Mouse (Mus musculus) skeletal muscle tissue, adult 2 months (tissue): ENCODE measurements around the gene Cd48.
"Not testable (repeated sequence)": the region's sequence is repeated elsewhere in the genome, so short reads cannot be mapped to it uniquely, and the experiment has no call there.

Source experiments
- DNase-seq: peaks from one replicate; pipeline ENCODE4 v3.0.0-alpha.2; 2012; ENCODE audit warnings: low read depth, low spot score

The Cd48 gene

DNA sequence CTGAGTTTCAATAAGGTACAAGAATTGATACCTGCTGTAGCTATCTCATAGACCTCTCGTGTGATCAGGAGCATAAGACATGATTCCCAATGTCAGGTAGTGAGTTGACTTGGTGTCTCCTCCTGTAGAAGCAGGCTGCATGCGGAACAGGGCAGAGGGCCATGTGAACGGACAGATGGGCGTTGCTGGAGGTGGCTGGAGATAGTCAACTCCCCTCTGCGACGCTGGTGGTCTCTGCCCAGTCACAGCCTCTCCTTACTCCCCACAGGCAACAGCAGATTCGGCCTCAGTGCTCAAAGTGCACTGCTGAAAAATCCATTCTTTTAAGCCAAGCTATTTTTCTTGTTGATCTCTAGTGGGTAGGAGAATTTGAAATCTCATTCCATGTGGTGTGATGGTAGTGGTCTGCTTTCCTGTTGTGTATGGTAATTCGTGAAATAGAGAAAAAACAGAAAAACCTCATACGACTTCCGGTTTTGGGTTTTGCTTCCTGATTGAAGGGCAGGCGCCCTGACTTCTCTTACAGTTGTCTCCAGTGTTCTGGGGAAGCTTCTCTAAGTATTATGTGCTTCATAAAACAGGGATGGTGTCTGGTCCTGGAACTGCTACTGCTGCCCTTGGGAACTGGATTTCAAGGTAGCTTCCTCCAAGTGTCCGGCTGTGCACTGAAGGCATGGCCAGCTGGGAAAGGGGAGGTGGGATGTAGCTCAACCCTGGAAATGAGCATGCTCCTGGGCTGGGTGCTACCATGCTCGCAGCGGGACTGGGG is at the start of gene Cd48:
Cd48 (plus strand) TSS at position 479 of the 769 bp plus-strand sequence.
- DNase-seq: no peak

DNA sequence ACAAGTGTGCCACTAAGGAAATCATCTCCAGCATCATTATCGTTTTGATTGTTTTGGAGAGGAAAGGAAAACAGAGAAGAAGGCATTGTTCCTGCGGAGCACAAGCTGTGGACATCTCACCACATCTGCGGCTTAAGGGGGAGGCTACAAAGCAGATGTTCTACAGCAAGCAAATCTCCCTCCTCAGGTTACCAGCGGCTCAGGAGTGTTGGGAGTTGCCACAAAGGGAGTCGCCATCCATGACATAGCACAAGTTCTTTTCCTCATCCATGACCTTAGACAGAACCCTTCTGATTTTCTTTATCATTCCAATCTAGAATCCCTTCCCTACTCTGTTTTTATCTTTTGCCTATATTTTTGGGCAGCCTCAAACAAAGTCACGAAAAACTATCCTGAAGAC is 46.1 kb upstream of the Cd48 start:
- no peak for DNase-seq

DNA sequence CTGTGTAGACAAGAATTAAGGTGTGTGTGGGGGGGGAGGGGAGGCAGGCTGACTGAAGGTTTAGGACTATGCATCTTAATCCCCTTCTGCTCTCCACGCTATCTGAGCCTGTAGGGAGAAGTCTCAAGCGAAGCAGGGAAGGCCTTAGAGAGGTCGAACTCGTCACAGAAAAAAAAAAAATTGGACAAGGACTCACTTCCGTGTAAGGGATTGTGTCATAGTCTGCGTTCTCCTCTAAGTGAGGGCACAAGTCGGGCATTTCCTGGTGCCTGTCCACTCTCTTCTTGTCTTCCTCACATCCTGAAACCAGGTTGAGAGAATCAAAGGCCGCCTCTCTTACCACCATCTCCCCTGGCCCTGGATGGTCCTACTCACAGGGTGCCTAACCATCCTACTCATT is 44.7 kb upstream of the Cd48 start:
- no peak for DNase-seq

DNA sequence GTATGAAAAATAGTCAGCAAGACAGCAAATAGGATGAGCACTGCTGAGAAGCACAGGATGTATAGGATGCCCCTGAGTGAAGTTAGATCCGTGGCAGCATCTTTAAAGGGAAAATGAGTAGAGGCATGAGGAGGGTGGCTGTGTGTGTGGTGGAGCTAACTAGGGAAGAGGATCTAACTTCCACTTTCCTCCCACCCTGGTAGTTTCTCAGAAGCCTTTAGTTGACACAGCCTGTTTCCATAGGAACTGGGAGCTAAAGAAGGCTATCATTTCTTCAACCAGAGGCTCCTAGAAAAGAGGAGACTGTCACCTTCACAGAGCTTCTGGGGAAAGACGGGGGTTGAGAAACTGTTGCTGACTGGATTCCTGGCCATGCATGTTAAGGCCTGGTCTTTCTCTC is 43.1 kb upstream of the Cd48 start:
- no peak for DNase-seq

DNA sequence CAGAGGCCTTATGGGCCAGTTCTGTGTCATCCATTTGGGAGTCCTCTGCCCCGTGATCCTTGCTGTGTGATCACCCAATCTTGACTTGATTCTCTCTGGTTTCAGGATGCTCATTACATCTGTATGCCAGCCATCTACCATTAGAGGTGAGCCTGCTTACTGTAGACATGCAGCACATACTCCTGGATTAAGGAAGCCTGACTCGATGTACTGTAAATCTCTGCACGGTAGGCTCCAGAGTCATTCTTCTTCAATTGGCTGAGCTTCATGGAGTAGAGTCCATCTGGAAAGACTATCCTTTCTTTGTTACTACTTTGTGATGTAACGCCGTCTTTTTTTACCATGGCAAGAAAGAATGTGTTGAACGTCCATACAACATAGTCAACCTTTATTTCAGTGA is 41.0 kb upstream of the Cd48 start:
- no peak for DNase-seq

DNA sequence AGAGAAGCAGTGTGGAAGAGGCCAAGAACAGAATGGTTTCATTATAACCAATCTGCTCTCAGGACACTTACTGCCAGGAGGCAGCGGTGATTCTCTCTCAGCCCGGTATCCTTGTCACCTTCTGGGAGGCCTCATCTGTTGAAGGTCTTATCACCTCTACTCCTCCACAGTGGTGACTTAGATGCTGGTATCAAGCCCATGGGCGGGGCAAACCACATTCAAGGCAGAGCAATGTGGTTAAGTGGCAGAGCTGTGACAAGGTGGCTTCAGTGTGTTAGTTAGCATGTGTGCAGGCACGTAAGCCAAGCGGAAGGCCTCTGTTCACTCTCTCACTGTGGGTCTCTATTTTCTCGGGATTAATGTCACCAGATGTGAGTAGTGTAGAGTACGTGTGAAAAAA is 38.2 kb upstream of the Cd48 start:
- no peak for DNase-seq

DNA sequence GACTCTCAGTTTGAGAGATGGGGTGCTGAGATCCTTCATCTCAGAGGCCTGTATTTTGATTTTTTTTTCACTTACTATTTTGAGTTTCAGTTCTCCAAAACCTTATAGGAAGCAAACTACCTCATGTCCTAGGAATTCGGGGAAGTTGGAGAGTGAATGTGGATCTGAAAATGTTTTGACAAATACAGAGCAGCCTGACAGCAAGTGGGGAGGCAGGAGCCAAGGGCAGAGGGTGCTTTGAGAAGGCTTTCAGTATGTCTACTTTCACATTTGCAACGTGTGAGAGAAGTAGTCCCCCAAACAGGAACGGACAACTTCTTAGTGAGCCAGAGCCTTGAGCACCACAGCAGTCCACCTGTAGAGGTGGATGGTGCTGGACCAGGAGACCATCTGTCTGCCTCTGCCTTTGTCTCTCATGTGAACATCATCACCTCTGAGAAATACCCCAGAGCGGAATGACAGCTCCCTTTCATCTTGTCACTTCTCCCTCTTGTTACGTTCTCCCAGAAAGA is 35.3 kb upstream of the Cd48 start:
- DNase-seq: no peak

DNA sequence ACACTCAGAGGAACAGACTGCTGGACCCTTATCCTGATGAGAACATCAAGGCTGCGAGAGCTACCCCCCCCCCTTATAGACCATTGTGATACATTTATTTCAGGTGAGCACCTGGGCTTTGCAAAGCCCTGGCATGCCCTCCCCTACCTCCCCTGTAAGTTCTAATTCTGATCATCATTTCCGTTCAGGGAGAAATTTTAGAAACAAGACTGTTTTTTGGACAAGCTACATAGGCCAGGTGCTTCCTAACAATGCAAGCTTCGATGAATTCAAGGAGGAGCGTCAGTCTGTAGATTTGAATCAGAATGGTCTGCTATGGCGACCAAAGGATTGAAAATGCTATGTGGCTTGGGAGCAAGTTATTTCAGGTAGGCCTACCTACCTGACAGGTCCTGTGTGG is 34.1 kb upstream of the Cd48 start:
- no peak for DNase-seq

DNA sequence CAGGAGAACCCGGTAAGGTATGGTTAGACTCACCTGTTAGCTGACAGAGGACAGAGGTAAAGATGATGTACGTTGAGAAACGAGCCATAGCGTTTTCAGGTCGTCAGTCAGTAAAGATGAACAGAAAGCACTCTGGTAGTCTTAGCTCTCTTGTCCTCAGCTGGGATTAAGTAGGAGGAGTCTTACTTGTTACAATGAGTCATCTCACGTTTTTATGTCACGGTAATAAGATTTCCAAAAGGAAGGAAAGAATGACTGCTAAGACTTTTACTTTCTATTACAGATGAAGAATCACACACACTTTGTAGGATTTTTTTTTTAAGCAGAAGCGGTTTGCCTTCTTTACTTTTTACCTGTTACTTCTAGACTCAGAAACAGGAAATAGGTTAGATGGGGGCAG is 33.0 kb upstream of the Cd48 start:
- no peak for DNase-seq

DNA sequence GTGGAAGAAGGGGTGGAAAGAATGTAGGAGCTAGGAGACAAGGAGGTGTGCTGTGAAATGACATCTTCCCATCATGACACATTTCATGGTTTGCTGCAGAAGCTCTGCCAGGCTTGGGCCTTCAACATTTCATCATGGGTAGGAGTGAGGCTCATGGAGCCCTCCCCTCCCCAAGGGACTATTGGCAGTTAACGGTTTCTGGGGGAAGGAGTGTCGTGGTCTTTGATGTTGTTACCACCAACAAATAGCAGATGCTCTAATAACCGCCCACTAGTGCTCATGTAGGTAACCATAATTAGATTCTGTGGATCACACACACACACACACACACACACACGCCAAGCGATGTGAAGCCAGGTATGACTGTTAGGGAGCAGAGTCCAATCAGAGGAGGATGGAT is 29.1 kb upstream of the Cd48 start, which contains the start of gene Slamf7:
Slamf7 (minus strand) TSS at position 302 of the 400 bp plus-strand sequence.
- DNase-seq: no peak

DNA sequence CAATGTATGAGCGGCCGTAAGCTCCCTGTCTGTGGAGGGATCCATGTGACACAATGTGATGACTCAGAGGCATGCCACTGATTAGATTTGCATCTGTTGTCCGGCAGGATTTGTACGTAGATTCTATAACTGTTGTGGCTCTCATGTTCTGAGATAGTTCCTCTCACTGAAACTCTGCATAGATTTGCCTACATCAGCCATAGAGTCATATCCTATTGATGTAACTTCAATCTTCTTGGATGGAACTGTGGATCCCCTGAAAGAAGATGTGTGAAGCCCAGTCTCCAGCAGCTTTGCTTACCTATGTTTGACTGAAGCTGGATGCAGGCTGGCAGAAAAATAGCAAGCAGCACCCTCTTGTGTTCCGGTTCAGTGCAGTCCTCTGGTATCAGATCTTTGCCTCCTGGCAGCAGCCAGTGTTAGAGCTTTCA is 23.2 kb upstream of the Cd48 start:
- no peak for DNase-seq

DNA sequence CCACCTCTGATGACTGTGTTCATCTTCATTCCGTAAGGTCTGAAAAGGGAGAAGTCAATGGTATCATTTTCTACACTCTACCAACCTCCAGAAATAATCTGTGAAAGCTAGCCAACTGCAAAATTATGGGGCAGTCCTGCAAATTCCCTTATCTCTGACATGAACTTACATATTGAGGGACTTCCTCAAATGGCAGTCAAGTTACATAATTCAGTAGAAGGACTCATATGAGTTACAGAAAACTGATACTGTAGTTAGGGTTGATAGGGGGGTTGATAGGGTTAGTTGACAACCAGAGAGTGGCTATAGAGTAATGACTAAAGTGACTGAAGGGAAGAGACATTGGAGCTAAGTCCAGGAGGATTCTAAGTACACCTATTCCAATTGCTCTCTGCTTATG is 21.4 kb upstream of the Cd48 start:
- DNase-seq: no peak

DNA sequence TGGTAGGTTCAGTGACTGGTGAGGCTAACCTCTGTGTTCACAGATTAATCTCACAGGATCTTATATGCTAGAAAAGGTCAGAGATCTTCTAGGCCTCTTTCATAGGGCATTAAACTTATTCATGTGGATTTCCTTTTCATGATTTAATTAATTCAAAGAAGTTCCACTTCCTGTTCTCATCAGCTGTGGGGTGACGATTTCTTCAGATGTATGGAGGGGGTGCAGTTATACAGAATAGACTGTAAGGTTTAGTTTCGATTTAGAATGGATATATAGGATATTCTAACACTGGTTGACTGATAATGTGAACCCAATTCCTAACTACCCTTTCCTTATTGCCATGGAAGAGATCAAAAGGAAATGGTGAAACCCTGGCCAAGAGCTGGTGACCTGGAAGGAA is 20.3 kb upstream of the Cd48 start:
- no peak for DNase-seq

DNA sequence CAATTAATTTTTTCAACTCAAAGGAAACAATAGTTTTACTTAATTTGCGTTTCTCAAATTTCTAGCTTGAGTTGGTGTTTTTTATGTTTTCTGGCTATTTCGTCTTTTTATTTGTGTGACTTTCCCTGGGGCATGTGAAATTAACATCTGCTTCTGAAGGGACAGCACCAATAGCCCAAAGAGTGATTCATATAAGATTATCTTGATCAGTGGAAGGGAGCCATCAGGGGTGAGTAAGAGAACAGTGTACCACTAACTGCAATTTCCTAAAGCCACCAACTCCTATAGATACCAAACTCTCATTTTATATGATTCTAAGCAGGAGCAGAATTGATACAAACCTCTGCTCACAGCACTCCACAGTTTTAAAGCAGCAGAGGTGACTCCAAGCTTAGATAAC is 18.1 kb upstream of the Cd48 start:
- DNase-seq: no peak

DNA sequence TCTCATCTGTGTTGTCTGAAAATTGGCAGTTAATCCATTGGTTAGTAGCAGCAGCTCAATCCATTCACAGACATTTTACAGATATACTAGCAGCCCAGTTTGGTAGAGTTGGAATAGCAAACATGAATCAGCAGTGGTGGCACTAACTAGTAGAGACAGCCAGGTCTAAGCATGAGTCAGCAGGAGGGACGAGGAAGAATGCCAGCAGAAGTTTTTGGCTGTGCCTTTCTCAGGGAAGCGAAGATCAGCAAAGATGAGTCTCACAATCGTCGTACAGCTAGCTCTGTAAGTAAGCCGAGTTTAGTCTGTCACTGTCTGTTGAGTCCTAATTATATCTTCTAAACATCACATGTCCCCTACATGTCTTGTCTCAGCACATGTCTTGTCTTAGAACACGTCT is 15.5 kb upstream of the Cd48 start:
- DNase-seq: no peak

DNA sequence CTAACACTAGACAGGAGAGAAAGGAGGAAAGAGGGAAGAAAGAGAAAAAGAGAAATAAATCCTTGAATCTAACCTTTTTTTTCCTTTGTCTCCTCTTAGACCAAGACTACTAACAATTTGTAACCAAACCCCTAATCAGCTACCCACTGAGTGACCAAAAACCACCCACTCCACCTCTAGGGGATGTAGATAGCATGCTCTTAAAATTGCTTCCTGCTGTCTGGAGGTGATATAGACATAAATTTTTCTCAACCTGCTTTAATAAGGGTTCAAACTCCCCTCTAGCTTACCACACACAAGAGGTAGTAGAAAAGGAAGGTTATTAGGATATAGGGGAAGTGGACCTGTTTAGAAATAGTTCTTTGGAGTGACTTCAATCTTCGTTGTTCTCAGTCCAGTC is 14.6 kb upstream of the Cd48 start:
- no peak for DNase-seq

DNA sequence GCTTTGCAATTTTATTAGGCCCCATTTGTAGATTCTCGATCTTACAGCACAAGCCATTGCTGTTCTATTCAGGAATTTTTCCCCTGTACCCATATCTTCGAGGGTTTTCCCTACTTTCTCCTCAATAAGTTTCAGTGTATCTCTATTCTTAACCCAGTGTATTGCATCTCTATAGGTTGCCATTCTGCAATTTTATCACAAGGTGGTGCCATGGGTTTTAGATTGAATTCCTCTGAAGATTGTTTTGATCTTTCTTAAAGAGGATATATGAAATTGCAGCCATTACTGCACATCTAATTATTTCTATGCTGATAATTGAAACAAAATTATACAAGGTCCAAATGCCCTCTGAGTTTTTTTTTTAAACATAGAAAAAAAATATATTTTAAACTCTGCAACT is 9.4 kb upstream of the Cd48 start:
- not testable (repeated sequence) for DNase-seq

DNA sequence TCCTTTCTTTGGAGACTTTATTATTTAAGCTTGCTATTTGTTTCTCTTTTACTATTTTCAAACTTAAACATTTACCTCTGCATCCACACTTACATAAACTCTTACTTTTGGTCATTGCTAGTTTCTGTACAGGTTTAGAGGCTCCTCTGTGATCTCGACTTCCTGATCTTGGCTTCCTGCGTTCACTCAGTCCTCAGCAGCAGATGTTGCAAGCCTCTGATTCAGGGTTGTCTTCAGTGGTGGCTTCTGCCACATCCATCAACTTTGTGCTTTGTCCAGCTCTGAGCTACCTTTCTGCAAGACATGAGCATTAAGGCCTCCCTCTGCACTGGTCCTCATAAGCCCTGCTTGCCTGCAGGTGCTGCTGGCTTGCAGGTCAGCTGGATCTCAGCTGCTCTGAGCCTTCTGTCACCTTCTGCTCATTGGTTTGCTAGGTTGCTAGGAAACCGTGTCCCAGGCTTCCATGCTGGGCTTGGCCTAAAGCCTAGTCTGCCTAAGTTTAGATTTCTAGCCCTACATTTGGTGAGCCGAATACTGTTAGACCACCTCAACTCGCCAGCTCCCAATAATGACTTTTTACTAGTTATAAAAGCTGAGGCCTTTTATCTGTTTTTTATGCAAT is 8.8 kb upstream of the Cd48 start:
- DNase-seq: no peak

DNA sequence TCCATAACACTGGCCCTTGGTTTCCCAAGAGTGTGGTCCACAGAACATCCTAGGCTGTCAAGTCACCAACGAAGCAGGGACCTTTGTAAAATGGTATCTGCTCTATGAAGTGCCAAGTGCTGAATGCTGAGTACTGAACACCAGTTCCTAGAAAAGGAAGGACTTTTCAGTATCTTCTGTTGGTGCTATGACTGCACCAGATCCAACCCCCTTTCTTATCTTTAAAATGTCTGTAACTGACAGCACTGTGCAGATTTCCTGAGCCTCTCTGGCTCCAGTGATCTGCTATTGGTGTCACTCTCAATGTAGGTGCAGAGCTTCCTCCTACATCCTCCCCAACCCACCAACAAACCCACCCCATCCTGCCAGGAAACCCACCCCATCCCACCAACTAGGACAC is 7.3 kb upstream of the Cd48 start:
- DNase-seq: no peak

DNA sequence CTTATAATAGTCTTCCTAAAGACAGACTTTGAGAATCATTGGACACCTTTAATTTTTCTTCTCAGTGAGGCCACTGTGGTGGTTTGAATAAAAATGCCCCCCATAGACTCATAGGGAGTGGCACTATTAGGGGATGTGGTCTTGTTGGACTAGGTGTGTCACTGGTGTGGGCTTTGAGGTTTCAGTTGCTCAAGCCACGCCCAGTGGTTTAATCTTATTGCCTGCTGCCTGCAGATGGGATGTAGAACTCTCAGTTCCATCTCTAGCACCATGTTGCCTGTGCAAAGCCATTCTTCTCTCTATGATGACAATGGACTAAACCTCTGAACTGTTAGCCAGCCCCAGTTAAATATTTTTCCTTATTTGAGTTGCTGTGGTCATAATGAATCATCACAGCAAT is 4.1 kb upstream of the Cd48 start:
- no peak for DNase-seq

DNA sequence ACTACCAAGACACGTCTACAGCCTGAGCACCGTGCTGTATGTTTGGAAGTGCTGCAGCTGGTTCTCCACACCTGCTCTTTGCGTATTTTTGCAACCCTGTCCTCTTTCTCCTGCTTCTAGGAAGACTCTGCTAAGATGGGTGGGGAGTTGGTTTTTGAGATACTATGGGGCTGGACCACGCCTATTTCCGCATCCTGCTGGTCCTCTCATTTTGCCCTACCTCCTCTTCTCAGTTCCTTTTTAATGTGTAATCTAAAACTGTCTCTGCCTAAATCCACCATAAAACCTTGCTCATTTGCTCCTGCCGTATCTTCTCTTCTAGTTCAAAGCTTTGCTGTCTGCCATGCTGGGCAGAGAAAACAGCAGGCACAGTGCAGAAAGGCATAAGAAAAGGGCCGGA is 800 bp upstream of the Cd48 start:
- peak; percentile 27 for DNase-seq

DNA sequence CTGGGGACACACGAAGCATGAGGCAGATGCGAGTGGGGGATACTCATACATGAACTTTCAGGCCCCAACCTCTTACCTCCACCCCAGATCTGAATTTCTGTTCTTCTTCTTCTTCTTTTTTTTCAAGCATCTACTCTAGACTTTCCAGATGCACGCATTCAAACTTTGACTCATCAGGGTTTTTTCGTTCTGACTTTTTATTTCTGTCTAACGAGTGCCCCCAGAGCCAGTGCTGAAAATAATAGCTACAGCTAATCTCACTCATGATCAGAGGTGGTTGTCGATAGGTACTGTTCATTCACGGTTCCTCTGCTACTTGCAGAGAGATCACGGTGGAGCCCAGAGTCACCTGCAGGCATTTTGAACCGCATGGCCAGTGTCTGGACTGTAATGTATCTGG is 3.1 kb downstream of the Cd48 start:
- no peak for DNase-seq

DNA sequence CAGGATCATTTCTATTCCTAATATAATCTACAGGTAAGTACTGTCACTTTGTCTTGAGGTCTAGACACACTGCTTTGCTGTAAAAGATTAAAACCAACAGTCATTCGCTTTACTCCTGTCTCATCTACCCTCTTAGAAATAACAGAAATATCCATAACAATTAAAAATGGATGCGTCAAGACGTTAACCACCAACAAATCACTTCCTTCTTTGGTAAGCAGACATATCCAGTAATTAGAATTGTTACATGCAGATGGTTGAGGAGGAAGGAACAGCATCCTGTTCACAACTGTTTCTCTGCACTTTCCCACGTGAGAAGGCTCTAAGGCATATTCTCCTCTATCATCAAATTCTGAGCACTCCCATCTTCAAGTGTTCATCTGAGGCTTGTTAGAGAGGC is 5.5 kb downstream of the Cd48 start:
- no peak for DNase-seq
